Mouse (Mus musculus) megakaryocyte, embryonic 14.5 days (primary cell): ENCODE measurements around the gene Slc25a5.

ENCODE experiments used
- FLI1 ChIP-seq: IDR thresholded peaks from 2 replicates; pipeline ENCODE4 v1.6.1; 2012; ENCODE audit warnings: low read length, inconsistent platforms, mixed read lengths
- GATA1 ChIP-seq: IDR thresholded peaks from 3 replicates; pipeline ENCODE4 v1.6.1; 2012; ENCODE audit warnings: mixed read lengths, low read length, inconsistent platforms, borderline replicate concordance

DNA sequence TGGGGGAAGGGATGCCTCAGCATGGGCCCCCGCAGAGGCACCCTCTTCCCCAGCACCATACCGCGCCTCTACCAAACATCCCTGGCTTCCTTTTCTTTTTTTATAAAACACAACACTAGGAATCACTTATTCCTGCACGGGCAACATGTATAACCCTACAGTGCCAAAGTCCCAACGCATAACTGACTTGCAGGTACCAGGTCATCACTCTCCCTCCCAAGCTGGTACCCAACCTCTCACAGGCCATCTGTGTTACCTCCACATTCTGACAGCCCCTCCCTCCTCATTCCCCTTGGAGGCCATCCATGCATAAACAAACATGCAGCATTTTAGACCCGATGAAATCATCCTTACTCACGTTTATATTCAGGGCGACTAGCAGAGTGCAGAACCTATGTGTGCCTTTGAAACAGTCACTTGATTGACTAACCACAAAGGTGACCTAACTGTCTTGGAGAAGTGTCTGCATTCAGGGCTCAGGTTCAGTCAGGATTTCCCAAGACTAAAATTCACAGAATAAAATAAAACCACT is 21.0 kb downstream of the Slc25a5 start:
- TF ChIP-seq GATA1 (no peak), FLI1 (no peak)
